Mouse (Mus musculus): ENCODE results near the gene Gli2. TPM values are rescaled to one million over a fixed set of nuclear protein-coding genes. Genes with fewer than 3 reads are reported as not detected.

Gene Gli2
- total and polyA plus RNA-seq, 3 experiments: 1.5 to 11.3 TPM; not detected in 1

DNA sequence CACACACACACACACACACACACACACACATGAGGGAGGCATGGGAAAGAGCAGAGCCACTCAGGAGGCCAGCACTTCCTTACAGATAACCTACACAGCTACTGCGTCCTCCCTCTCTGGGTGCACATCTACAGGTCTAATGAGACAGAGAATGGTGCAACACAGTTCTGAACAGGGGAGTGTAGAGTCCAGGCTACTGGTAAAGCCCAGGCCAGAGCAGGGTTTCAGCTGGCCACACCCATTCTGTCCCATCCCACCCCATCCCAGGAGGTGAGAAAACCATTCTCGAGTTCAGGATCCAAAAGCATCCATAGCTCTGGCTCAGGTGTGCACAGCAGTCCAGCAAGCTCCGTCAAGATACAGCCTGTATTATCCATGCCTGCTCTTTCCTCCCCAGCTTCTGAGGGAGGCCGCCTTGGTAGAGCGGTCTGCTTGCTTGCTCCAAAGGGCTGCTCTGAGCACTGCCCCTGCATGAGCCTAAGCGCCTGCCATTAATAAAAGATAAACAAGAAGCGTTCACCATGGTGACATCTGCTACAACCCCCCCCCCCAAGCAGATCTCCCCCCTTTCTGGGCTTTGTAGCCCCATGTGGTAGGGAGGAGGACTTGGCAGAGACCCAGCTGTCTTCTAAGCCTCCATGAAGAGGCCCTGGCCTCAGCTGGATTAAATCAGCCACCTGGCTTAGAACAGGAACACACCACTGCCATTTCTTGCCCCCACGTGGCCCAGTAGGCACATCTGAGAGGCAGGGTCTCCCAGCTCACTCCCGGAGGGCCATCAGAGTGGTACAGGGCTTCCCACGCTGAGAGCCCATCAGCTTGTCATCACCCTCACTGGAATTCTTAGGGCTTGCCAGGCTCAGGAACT lies 98.8 kb downstream of the Gli2 start:
- Histone ChIP-seq H3K9me3 (replicated peaks; ENCODE audit: insufficient read depth, low read length) (no peaks in the 10 kb centered on the region), H3K4me1 (ENCODE audit: control insufficient read depth in 1 of 2, insufficient read depth in 2 of 2, low read length in 2 of 2) (peaks cover 0 to 4% of the 10 kb centered on the region in 2 experiments; a peak in 1 of 4 replicates), H3K27ac (ENCODE audit: control insufficient read depth, low read depth, low read length) (no peak overlapping the region), H3K27me3 (ENCODE audit: control insufficient read depth in 1 of 2, insufficient read depth in 2 of 2, low read length in 2 of 2) (no peaks in the 10 kb centered on the region), H3K4me3 (ENCODE audit: control insufficient read depth in 1 of 2, insufficient read depth in 1 of 2, low read depth in 2 of 2, low read length in 2 of 2) (no peak overlapping the region), H3K9ac (ENCODE audit: control insufficient read depth, low read depth, low read length, poor library complexity, severe bottlenecking) (no peak overlapping the region), H3K36me3 (ENCODE audit: control insufficient read depth in 1 of 2, insufficient read depth in 2 of 2, low read length in 2 of 2) (no peaks in the 10 kb centered on the region), H3K79me2 (ENCODE audit: control insufficient read depth, insufficient read depth, low read length, poor library complexity) (no peaks in the 10 kb centered on the region)
- TF ChIP-seq HCFC1 (IDR thresholded peaks at IDR 0.05; ENCODE audit: low read depth, low read length): no peak
- TF ChIP-seq ELF1 (IDR thresholded peaks at IDR 0.05; ENCODE audit: low read depth, low read length): no peak
- no peak for TF ChIP-seq CHD1 (IDR thresholded peaks at IDR 0.05; ENCODE audit: low read depth, low read length)
- no peak for TF ChIP-seq KAT2A (conservative IDR thresholded peaks at IDR 0.05; ENCODE audit: low read depth, low read length)
- TF ChIP-seq ETS1 (IDR thresholded peaks at IDR 0.05; ENCODE audit: low read depth, low read length): no peak
- no peak for TF ChIP-seq SIN3A (IDR thresholded peaks at IDR 0.05; ENCODE audit: low read length)
- TF ChIP-seq NRF1 (IDR thresholded peaks at IDR 0.05; ENCODE audit: insufficient read depth, low read depth, low read length, poor library complexity, severe bottlenecking): no peak
- TF ChIP-seq MAX (IDR thresholded peaks at IDR 0.05; ENCODE audit: low read length): no peak
- TF ChIP-seq RAD21 (IDR thresholded peaks at IDR 0.05; ENCODE audit: low read depth, low read length): no peak
- no peak for TF ChIP-seq EP300 (IDR thresholded peaks at IDR 0.05; ENCODE audit: low read depth in 1 of 2, low read length in 2 of 2)
- TF ChIP-seq MAZ (IDR thresholded peaks at IDR 0.05; ENCODE audit: low read depth, low read length): no peak
- no peak for TF ChIP-seq TCF12 (IDR thresholded peaks at IDR 0.05; ENCODE audit: low read depth, low read length)
- no peak for TF ChIP-seq POLR2AphosphoS2 (IDR thresholded peaks at IDR 0.05; ENCODE audit: low read length)
- no peak for TF ChIP-seq ZMIZ1 (IDR thresholded peaks at IDR 0.05; ENCODE audit: low read depth, low read length)
- no peak for DNase-seq (ENCODE audit: low read depth, low spot score)

DNA sequence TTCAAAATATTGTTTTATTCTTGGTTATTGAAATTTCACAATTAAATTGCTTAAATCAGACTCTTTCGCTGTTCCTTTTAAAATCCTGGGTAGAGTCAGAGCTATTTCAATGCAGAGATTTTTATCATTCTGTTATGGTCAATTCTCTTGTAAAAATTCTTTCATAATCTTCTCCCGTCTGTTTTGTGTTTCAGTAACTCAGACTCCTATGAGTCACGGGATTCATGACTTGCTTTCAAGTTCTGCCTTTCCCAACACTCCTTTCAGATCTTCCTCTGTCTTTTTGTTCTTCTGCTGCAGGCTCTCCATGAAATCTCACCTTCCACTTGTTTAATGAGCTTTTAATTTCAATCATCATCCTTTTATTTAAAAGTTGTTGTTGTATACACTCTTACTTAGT lies 100.4 kb downstream of the Gli2 start:
- TF ChIP-seq SIN3A (IDR thresholded peaks at IDR 0.05; ENCODE audit: low read length) (no peak), UBTF (IDR thresholded peaks at IDR 0.05; ENCODE audit: borderline replicate concordance, insufficient read depth, low read depth, low read length) (no peak), TCF12 (IDR thresholded peaks at IDR 0.05; ENCODE audit: low read depth, low read length) (no peak), NELFE (IDR thresholded peaks at IDR 0.05; ENCODE audit: low read depth, low read length) (no peak), ZMIZ1 (IDR thresholded peaks at IDR 0.05; ENCODE audit: low read depth, low read length) (no peak)
- H3K27ac ChIP-seq (ENCODE audit: control insufficient read depth, low read depth, low read length): no peak overlapping the region
- H3K4me3 ChIP-seq (ENCODE audit: control insufficient read depth in 1 of 2, insufficient read depth in 1 of 2, low read depth in 2 of 2, low read length in 2 of 2): no peak overlapping the region
- H3K9me3 ChIP-seq (replicated peaks; ENCODE audit: insufficient read depth, low read length): no peaks in the 10 kb centered on the region
- no peak overlapping the region for H3K9ac ChIP-seq (ENCODE audit: control insufficient read depth, low read depth, low read length, poor library complexity, severe bottlenecking)
- H3K27me3 ChIP-seq (ENCODE audit: control insufficient read depth in 1 of 2, insufficient read depth in 2 of 2, low read length in 2 of 2): no peaks in the 10 kb centered on the region
- no peaks in the 10 kb centered on the region for H3K79me2 ChIP-seq (ENCODE audit: control insufficient read depth, insufficient read depth, low read length, poor library complexity)
- no peaks in the 10 kb centered on the region for H3K4me1 ChIP-seq (ENCODE audit: control insufficient read depth in 1 of 2, insufficient read depth in 2 of 2, low read length in 2 of 2)
- H3K36me3 ChIP-seq (ENCODE audit: control insufficient read depth in 1 of 2, insufficient read depth in 2 of 2, low read length in 2 of 2): no peaks in the 10 kb centered on the region
- DNase-seq (ENCODE audit: low read depth, low spot score): no peak

All from MEL (cell line).